Mouse (Mus musculus): ENCODE measurements around the gene Srr. TPM values are rescaled to one million over a fixed set of nuclear protein-coding genes. Genes with fewer than 3 reads are reported as not detected.

Srr gene
- polyA plus RNA-seq, 1 experiment from 2014 or later, result 19.2 TPM

- under 1% methylated on average over 54 of the region's 54 CpGs for WGBS (ENCODE audit: insufficient replicate concordance)
- Histone ChIP-seq H3K4me3 (ENCODE audit: low read depth, low read length) (peak within 1 kb of the TSS; percentile 91), H3K27ac (ENCODE audit: low read depth, low read length) (peak within 1 kb of the TSS; percentile 79), H3K4me1 (ENCODE audit: control insufficient read depth, insufficient read depth, low read length) (peaks cover 5% of the 10 kb centered on the region; the same call in 1 of the 2 replicates), H3K27me3 (ENCODE audit: control insufficient read depth, insufficient read depth, low read length) (no peaks in the 10 kb centered on the region), H3K9me3 (replicated peaks; ENCODE audit: control insufficient read depth, low read length) (no peaks in the 10 kb centered on the region), H3K36me3 (ENCODE audit: control insufficient read depth, insufficient read depth, low read length) (peaks cover 20% of the 10 kb centered on the region; the same call in 1 of the 2 replicates), H3K4me2 (peak within 1 kb of the TSS; percentile 94), H3K9ac (ENCODE audit: low read depth, low read length) (peak within 1 kb of the TSS; percentile 82)
- ATAC-seq (replicated peaks; ENCODE audit: insufficient number of reproducible peaks, low FRiP score, low TSS enrichment), result peak; percentile 78
These were observed 27.9 kb downstream of the Srr start, which contains the start of gene Tsr1 for GRCm38 (mm10) chr11:74897678-74898516. Gene Tsr1, plus strand, starts transcription at chr11:74898071.

GRCm38 (mm10) chr11:74896901-74897677 lies 28.7 kb downstream of the Srr start, which contains the start of gene Sgsm2:
Gene Sgsm2, minus strand, starts transcription at chr11:74897060.
- peak within 1 kb of the TSS; percentile 79 for H3K27ac ChIP-seq (ENCODE audit: low read depth, low read length)
- H3K9ac ChIP-seq (ENCODE audit: low read depth, low read length), result peak within 1 kb of the TSS; percentile 82
- under 1% methylated on average over 67 of the region's 74 CpGs for WGBS (ENCODE audit: insufficient replicate concordance)
- peaks cover 17% of the 10 kb centered on the region; the same call in 1 of the 2 replicates for H3K36me3 ChIP-seq (ENCODE audit: control insufficient read depth, insufficient read depth, low read length)
- peaks cover 5% of the 10 kb centered on the region; the same call in 1 of the 2 replicates for H3K4me1 ChIP-seq (ENCODE audit: control insufficient read depth, insufficient read depth, low read length)
- H3K4me2 ChIP-seq, result peak within 1 kb of the TSS; percentile 94
- ATAC-seq (replicated peaks; ENCODE audit: insufficient number of reproducible peaks, low FRiP score, low TSS enrichment), result peak; percentile 77
- H3K4me3 ChIP-seq (ENCODE audit: low read depth, low read length), result peak within 1 kb of the TSS; percentile 91
- H3K9me3 ChIP-seq (replicated peaks; ENCODE audit: control insufficient read depth, low read length), result no peaks in the 10 kb centered on the region
- H3K27me3 ChIP-seq (ENCODE audit: control insufficient read depth, insufficient read depth, low read length), result no peaks in the 10 kb centered on the region

- Histone ChIP-seq H3K4me2 (peak overlapping the region; percentile 94), H3K9ac (ENCODE audit: low read depth, low read length) (peak overlapping the region; percentile 82), H3K4me1 (ENCODE audit: control insufficient read depth, insufficient read depth, low read length) (peaks cover 5% of the 10 kb centered on the region; the same call in 1 of the 2 replicates), H3K4me3 (ENCODE audit: low read depth, low read length) (peak overlapping the region; percentile 91), H3K36me3 (ENCODE audit: control insufficient read depth, insufficient read depth, low read length) (peaks cover 8% of the 10 kb centered on the region; the same call in 1 of the 2 replicates), H3K27ac (ENCODE audit: low read depth, low read length) (peak overlapping the region; percentile 79), H3K27me3 (ENCODE audit: control insufficient read depth, insufficient read depth, low read length) (no peaks in the 10 kb centered on the region), H3K9me3 (replicated peaks; ENCODE audit: control insufficient read depth, low read length) (no peaks in the 10 kb centered on the region)
- ATAC-seq (replicated peaks; ENCODE audit: insufficient number of reproducible peaks, low FRiP score, low TSS enrichment), result peak; percentile 70
- 1% methylated on average over 49 of the region's 55 CpGs for WGBS (ENCODE audit: insufficient replicate concordance)
These were observed 29.5 kb downstream of the Srr start for GRCm38 (mm10) chr11:74895980-74896900.

- Histone ChIP-seq H3K9me3 (replicated peaks; ENCODE audit: control insufficient read depth, low read length) (no peaks in the 10 kb centered on the region), H3K9ac (ENCODE audit: low read depth, low read length) (no peak overlapping the region), H3K4me1 (ENCODE audit: control insufficient read depth, insufficient read depth, low read length) (peaks cover 5% of the 10 kb centered on the region; the same call in 1 of the 2 replicates), H3K4me2 (no peak overlapping the region), H3K4me3 (ENCODE audit: low read depth, low read length) (no peak overlapping the region), H3K27me3 (ENCODE audit: control insufficient read depth, insufficient read depth, low read length) (no peaks in the 10 kb centered on the region), H3K27ac (ENCODE audit: low read depth, low read length) (no peak overlapping the region), H3K36me3 (ENCODE audit: control insufficient read depth, insufficient read depth, low read length) (no peaks in the 10 kb centered on the region)
- ATAC-seq (replicated peaks; ENCODE audit: insufficient number of reproducible peaks, low FRiP score, low TSS enrichment), result no peak
- WGBS (ENCODE audit: insufficient replicate concordance), result 77% methylated on average over 4 of the region's 4 CpGs
These were observed 31.1 kb downstream of the Srr start for GRCm38 (mm10) chr11:74894619-74895018.

- Histone ChIP-seq H3K27me3 (ENCODE audit: control insufficient read depth, insufficient read depth, low read length) (no peaks in the 10 kb centered on the region), H3K9ac (ENCODE audit: low read depth, low read length) (no peak overlapping the region), H3K4me2 (no peak overlapping the region), H3K36me3 (ENCODE audit: control insufficient read depth, insufficient read depth, low read length) (no peaks in the 10 kb centered on the region), H3K4me3 (ENCODE audit: low read depth, low read length) (no peak overlapping the region), H3K9me3 (replicated peaks; ENCODE audit: control insufficient read depth, low read length) (no peaks in the 10 kb centered on the region), H3K27ac (ENCODE audit: low read depth, low read length) (no peak overlapping the region), H3K4me1 (ENCODE audit: control insufficient read depth, insufficient read depth, low read length) (peaks cover 8% of the 10 kb centered on the region; the same call in 1 of the 2 replicates)
- no peak for ATAC-seq (replicated peaks; ENCODE audit: insufficient number of reproducible peaks, low FRiP score, low TSS enrichment)
- WGBS (ENCODE audit: insufficient replicate concordance), result 93% methylated on average over 10 of the region's 10 CpGs
These were observed 42.6 kb downstream of the Srr start for GRCm38 (mm10) chr11:74883098-74883497.

- peak overlapping the region; percentile 17; the same call in 1 of the 2 replicates for H3K4me2 ChIP-seq
- no peaks in the 10 kb centered on the region for H3K36me3 ChIP-seq (ENCODE audit: control insufficient read depth, insufficient read depth, low read length)
- no peaks in the 10 kb centered on the region for H3K9me3 ChIP-seq (replicated peaks; ENCODE audit: control insufficient read depth, low read length)
- H3K4me1 ChIP-seq (ENCODE audit: control insufficient read depth, insufficient read depth, low read length), result peaks cover 10% of the 10 kb centered on the region
- WGBS (ENCODE audit: insufficient replicate concordance), result 58% methylated on average over 14 of the region's 14 CpGs
- no peaks in the 10 kb centered on the region for H3K27me3 ChIP-seq (ENCODE audit: control insufficient read depth, insufficient read depth, low read length)
- no peak overlapping the region for H3K9ac ChIP-seq (ENCODE audit: low read depth, low read length)
- no peak overlapping the region for H3K4me3 ChIP-seq (ENCODE audit: low read depth, low read length)
- ATAC-seq (replicated peaks; ENCODE audit: insufficient number of reproducible peaks, low FRiP score, low TSS enrichment), result no peak
- no peak overlapping the region for H3K27ac ChIP-seq (ENCODE audit: low read depth, low read length)
These were observed 43.8 kb downstream of the Srr start for GRCm38 (mm10) chr11:74881979-74882378.

GRCm38 (mm10) chr11:74880999-74881398 lies 44.7 kb downstream of the Srr start:
- H3K4me2 ChIP-seq, result no peak overlapping the region
- no peaks in the 10 kb centered on the region for H3K27me3 ChIP-seq (ENCODE audit: control insufficient read depth, insufficient read depth, low read length)
- ATAC-seq (replicated peaks; ENCODE audit: insufficient number of reproducible peaks, low FRiP score, low TSS enrichment), result no peak
- no peaks in the 10 kb centered on the region for H3K9me3 ChIP-seq (replicated peaks; ENCODE audit: control insufficient read depth, low read length)
- no peak overlapping the region for H3K4me3 ChIP-seq (ENCODE audit: low read depth, low read length)
- H3K36me3 ChIP-seq (ENCODE audit: control insufficient read depth, insufficient read depth, low read length), result no peaks in the 10 kb centered on the region
- H3K4me1 ChIP-seq (ENCODE audit: control insufficient read depth, insufficient read depth, low read length), result peaks cover 17% of the 10 kb centered on the region
- no peak overlapping the region for H3K9ac ChIP-seq (ENCODE audit: low read depth, low read length)
- WGBS (ENCODE audit: insufficient replicate concordance), result 73% methylated on average over 9 of the region's 9 CpGs
- H3K27ac ChIP-seq (ENCODE audit: low read depth, low read length), result no peak overlapping the region
